Mouse (Mus musculus) cerebellum, adult 8-10 months (tissue): Measurements from ENCODE around the gene Mapk3.

Experiments used
- DNase-seq: peaks from one replicate; pipeline ENCODE4 v3.0.0; 2022

Mapk3 gene

GRCm38 (mm10) chr7:126786142-126786541 lies 26.7 kb downstream of the Mapk3 start:
- no peak for DNase-seq

- no peak for DNase-seq
These were observed 29.7 kb downstream of the Mapk3 start for GRCm38 (mm10) chr7:126789141-126789540.

GRCm38 (mm10) chr7:126791851-126792720 lies 32.7 kb downstream of the Mapk3 start, which contains the start of gene Ppp4c:
Ppp4c (minus strand) TSS chr7:126792496.
- peak; percentile 92 for DNase-seq

GRCm38 (mm10) chr7:126792721-126793443 lies 33.5 kb downstream of the Mapk3 start:
- no peak for DNase-seq

- no peak for DNase-seq
These were observed 34.3 kb downstream of the Mapk3 start for GRCm38 (mm10) chr7:126793456-126794270.

- no peak for DNase-seq
These were observed 34.8 kb downstream of the Mapk3 start for GRCm38 (mm10) chr7:126794271-126794605.

GRCm38 (mm10) chr7:126795387-126796317 lies 36.3 kb downstream of the Mapk3 start:
- DNase-seq = no peak

GRCm38 (mm10) chr7:126796350-126796932 lies 37.0 kb downstream of the Mapk3 start:
- peak; percentile 59 for DNase-seq

GRCm38 (mm10) chr7:126797411-126798126 lies 38.2 kb downstream of the Mapk3 start, which contains the start of gene Fam57b:
Fam57b (plus strand) TSS chr7:126797668.
- DNase-seq = peak; percentile 53

GRCm38 (mm10) chr7:126798127-126799049 lies 39.0 kb downstream of the Mapk3 start:
- DNase-seq = peak; percentile 56

- DNase-seq = peak; percentile 96
These were observed 39.7 kb downstream of the Mapk3 start for GRCm38 (mm10) chr7:126799050-126799467.

- DNase-seq = peak; percentile 81
These were observed 40.3 kb downstream of the Mapk3 start for GRCm38 (mm10) chr7:126799468-126800268.

GRCm38 (mm10) chr7:126800269-126801056 lies 41.1 kb downstream of the Mapk3 start:
- peak; percentile 46 for DNase-seq

- DNase-seq = no peak
These were observed 41.6 kb downstream of the Mapk3 start for GRCm38 (mm10) chr7:126801057-126801422.

GRCm38 (mm10) chr7:126802134-126802889 lies 42.9 kb downstream of the Mapk3 start:
- DNase-seq = no peak

GRCm38 (mm10) chr7:126803181-126803580 lies 43.8 kb downstream of the Mapk3 start:
- no peak for DNase-seq

- DNase-seq = no peak
These were observed 44.4 kb downstream of the Mapk3 start for GRCm38 (mm10) chr7:126803751-126804150.
